Mouse (Mus musculus): ENCODE measurements around the gene Ctnna3. TPM values are rescaled to one million over a fixed set of nuclear protein-coding genes. Genes with fewer than 3 reads are reported as not detected.
"Not testable (repeated sequence)": the region's sequence is repeated elsewhere in the genome, so short reads cannot be mapped to it uniquely, and the experiment has no call there.

The Ctnna3 gene
- total RNA-seq, 4 experiments from 2014 or later = 3.2 to 4.6 (median 4.0) TPM

GRCm38 (mm10) chr10:64133461-64133860 lies 703.6 kb downstream of the Ctnna3 start:
- DNase-seq (ENCODE audit: low spot score in 2 of 2) = no peak

DNA sequence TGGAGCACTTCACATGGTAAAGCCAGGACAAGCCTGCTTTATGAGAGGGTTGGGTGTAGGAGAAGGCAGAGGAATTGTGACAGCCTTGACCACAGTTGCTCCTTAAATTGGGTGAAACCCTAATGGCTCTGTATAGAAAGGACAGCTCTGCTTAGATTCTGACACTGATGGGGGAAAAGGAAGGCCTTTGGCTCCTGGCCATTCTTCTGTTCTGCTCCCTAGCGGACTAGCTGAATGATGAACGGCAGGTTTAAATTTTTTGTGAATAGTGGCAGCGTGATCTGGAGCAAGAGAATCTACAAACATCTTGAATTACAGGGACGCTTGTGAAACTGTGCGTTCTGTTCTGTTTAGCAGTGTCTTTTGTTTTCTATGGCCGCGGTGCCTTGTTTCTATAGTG lies 705.6 kb downstream of the Ctnna3 start:
- DNase-seq (ENCODE audit: low spot score in 2 of 2) = no peak

DNA sequence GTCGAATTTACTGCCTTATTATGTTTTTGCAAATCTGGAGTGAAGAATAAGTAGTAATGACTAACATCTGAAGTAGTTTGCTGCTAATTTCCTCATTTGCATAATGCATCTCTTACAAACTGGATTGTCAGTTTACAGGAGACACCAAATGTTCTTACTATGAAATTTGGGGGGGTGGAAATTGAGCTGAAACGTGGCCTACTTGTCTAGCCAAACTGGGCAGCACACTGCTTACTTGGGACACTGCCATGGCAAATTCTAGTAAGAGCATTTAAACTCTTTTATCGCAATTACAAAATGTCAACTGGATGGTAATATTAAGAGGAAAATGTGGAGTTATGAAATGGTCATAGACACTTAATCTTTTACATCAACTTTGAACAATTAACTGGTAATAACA lies 716.6 kb downstream of the Ctnna3 start:
- DNase-seq (ENCODE audit: low spot score in 2 of 2) = no peak

GRCm38 (mm10) chr10:64181696-64182095 lies 751.8 kb downstream of the Ctnna3 start:
- DNase-seq (ENCODE audit: low spot score in 2 of 2) = peak; percentile 9 to 41

- peak; percentile 5 to 27 for DNase-seq (ENCODE audit: low spot score in 2 of 2)
Observed at GRCm38 (mm10) chr10:64182731-64183130, 752.8 kb downstream of the Ctnna3 start.

- DNase-seq (ENCODE audit: low spot score in 2 of 2) = no peak
Observed at GRCm38 (mm10) chr10:64188046-64188445, 758.1 kb downstream of the Ctnna3 start.

DNA sequence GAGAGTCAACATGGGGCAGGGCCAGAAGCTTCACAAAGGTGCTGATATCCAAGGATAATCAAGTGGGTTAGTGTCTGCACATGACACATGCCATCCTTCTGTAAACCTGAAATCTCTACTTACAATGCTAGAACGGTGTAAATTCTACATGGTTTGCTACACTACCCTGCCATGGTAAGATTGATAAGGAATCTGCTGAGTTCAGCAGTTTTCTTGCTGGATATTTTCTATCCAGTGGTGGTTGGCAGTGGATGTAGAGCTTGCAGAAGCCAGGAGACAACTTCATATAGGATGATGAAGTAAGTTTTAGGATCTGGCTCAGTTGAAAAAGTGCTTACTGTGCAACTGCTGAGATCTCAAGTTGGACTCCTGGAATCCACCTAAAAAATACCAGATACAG lies 767.7 kb downstream of the Ctnna3 start:
- DNase-seq (ENCODE audit: low spot score in 2 of 2) = no peak

- DNase-seq (ENCODE audit: low spot score in 2 of 2) = peak; percentile 8 to 75
Observed at GRCm38 (mm10) chr10:64215632-64216031, 785.7 kb downstream of the Ctnna3 start.

DNA sequence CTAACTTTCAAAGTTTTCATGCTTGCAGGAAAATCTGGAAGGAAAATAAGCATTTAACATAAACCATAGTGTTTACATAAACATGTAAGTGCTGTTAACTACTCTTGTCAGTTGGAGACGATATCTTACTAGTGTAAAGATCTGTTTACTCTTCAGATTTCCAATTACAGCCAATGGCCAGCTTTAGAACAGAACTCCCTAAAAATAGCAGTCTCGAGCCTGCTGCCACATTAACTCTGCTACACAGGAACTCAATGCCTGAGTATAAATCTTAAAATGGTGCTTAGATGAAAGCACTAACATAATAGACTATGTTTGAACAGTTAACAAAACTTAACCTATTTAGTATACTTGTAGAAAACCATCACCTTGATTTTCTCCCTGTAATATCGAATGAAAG lies 793.1 kb downstream of the Ctnna3 start:
- DNase-seq (ENCODE audit: low spot score in 2 of 2) = no peak

DNA sequence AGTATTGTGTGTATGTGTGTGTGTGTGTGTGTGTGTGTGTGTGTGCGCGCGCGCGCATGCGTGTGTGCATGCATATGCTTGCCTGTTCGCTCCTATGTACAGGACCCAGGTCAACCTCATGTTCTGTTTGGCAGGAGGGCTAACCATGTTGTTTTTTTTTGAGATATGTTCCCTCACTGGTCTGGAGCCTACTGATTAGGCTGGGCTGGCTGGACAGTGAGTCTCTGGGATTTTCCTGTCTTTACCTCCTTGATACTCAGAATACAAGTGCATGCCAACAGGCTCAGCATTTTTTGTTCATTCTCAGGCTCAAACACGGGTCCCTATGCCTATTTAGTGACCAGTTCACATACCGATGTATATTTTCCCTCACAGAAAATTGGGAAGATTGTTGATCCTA lies 794.1 kb downstream of the Ctnna3 start:
- no peak for DNase-seq (ENCODE audit: low spot score in 2 of 2)

GRCm38 (mm10) chr10:64224424-64224823 lies 794.5 kb downstream of the Ctnna3 start:
- DNase-seq (ENCODE audit: low spot score in 2 of 2) = peak in 1 of 2 experiments; percentile 13

GRCm38 (mm10) chr10:64225826-64226225 lies 795.9 kb downstream of the Ctnna3 start:
- DNase-seq (ENCODE audit: low spot score in 2 of 2) = not testable (repeated sequence)

DNA sequence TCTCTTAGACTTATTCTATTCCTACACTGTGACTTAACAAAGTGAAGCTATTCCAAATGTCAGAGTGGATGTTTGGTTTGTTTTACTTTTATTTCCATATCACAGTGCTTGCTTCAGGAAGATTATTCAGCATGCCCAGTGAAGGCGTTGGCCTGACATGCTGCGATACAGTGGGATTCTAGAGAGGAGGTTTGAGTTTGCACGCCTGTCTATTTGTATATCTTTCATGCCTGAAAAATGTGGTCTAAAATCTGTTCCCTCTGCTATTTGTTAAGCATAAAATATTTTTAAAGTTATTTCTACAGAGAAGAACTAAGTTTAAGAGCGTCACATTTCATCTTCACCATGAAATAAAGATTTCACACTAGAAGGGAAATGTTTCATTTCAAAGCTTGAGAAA lies 813.5 kb downstream of the Ctnna3 start:
- DNase-seq (ENCODE audit: low spot score in 2 of 2) = no peak

DNA sequence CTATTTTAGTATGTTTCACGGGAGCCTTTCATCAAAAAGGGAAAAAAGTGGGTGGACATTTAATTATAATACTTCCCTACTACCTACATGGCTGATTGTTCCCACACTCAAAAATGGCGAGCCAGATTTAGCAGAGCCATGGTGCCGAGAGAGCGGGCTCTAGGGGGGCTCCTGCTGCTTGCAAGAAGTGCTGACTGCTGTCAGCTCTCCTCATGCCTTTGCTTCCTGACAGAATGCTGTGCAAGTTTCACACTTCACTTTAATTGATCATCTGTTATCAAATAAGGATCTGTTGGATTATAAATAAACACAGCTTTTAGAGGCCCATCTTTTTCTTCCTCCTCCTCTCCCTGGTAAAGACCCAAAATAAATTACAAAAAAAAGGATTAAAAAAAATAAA lies 838.3 kb downstream of the Ctnna3 start:
- DNase-seq (ENCODE audit: low spot score in 2 of 2) = peak in 1 of 2 experiments; percentile 32

- no peak for DNase-seq (ENCODE audit: low spot score in 2 of 2)
Observed at GRCm38 (mm10) chr10:64275143-64275542, 845.2 kb downstream of the Ctnna3 start.

DNA sequence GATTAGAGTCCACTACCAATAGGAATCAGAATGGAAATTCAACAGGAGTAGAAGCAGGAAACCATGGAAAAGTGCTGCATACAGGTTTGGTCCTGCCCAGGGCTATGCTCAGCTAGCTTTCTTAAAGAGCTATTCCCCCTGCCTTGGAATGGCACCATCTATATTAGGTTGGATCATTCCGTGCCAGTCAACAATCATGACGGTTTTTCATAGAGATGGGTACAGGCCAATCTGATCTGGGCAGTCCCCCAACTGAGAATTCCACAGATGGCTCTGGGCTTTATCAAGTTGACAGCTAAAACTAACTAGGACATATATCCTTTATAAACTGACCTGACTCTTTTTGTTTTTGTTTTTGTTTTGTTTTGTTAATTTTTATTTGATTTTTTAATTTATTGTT lies 848.9 kb downstream of the Ctnna3 start:
- DNase-seq (ENCODE audit: low spot score in 2 of 2) = no peak

- DNase-seq (ENCODE audit: low spot score in 2 of 2) = no peak
Observed at GRCm38 (mm10) chr10:64305802-64306201, 875.9 kb downstream of the Ctnna3 start.

- DNase-seq (ENCODE audit: low spot score in 2 of 2) = peak in 1 of 2 experiments; percentile 27
Observed at GRCm38 (mm10) chr10:64311622-64312292, 881.9 kb downstream of the Ctnna3 start.

DNA sequence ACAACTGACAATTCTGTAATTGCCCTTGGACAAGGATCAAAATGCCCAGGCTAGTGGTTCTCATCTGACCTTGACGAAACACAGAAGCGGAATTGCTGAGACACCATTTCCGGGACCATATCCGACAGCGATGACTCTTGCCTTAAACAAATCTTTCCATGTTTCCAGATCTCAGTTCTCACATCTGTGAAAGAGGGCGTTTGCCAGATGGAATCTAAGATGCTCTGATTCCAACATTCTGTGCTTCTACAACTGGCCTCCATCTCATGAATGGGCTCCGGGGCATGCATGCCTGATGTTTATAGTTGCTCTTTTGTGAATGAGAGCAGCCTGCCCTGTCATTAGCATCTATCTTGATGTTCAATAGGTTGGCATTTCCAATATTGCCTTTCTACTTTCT lies 890.4 kb downstream of the Ctnna3 start:
- peak in 1 of 2 experiments; percentile 35 for DNase-seq (ENCODE audit: low spot score in 2 of 2)

GRCm38 (mm10) chr10:64342702-64343379 lies 912.9 kb downstream of the Ctnna3 start:
- peak; percentile 4 to 66 for DNase-seq (ENCODE audit: low spot score in 2 of 2)

GRCm38 (mm10) chr10:64373288-64373687 lies 943.4 kb downstream of the Ctnna3 start:
- no peak for DNase-seq (ENCODE audit: low spot score in 2 of 2)

DNA sequence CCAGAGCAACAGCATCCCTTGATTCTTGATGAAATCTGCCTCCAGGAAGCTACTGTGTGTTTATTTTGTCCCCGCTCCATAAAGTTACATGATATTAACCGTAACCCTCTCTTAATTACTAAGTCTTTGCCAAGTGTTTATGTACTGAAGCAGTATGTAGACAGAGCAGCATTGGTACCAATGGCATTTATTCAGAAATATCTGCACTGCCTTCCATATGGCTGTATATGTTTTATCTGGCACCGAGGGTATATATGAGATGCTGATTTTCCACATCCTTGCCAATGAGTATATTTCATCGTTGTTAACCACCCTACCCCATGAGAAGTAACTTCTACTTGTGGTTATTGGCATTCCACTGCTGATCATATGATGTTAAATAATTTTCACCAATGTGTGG lies 947.9 kb downstream of the Ctnna3 start:
- no peak for DNase-seq (ENCODE audit: low spot score in 2 of 2)

DNA sequence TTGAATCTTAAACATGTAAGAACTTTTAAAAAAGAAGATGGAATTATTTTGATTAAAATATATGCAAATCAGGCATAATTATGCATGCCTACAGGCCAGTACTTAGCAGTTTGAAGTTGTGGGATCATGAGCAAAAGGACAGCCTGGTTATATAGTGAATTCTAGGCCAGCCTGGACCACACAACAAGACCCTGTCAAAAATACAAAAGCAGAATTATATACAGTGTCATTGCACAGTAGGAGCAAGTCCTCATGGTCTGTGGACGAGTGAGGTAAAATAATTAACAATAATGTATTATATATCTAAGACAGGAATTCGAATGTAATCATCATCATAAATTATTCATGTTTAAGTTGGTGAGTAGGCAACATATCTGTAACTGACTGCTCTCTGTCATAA lies 966.7 kb downstream of the Ctnna3 start:
- DNase-seq (ENCODE audit: low spot score in 2 of 2) = no peak

Measured in left cerebral cortex, adult 8-10 months (tissue).